Mouse (Mus musculus): ENCODE results near the gene Olfr938. TPM values are rescaled to one million over a fixed set of nuclear protein-coding genes. Genes with fewer than 3 reads are reported as not detected.

Gene Olfr938
- not detected in 2 replicates for polyA plus RNA-seq (2014; fragmentation: Nextera tagmentation; extraction: Ambion mirVana)

GRCm38 (mm10) chr9:39078787-39079186, at the start of gene Olfr938:
TSS of gene Olfr938 (minus strand) at chr9:39078887.
- H3K36me3 ChIP-seq (ENCODE audit: control insufficient read depth, insufficient read depth, low read length): no peaks in the 10 kb centered on the region
- no peak within 1 kb of the TSS for H3K4me2 ChIP-seq (ENCODE audit: low read depth)
- H3K9ac ChIP-seq (ENCODE audit: low read length): no peak within 1 kb of the TSS
- no peak for DNase-seq (ENCODE audit: low spot score)
- H3K4me3 ChIP-seq (ENCODE audit: low read depth, low read length): no peak within 1 kb of the TSS
- H3K27ac ChIP-seq (ENCODE audit: low read depth, low read length): no peak within 1 kb of the TSS
- no peaks in the 10 kb centered on the region for H3K9me3 ChIP-seq (ENCODE audit: control insufficient read depth, low read length)
- no peaks in the 10 kb centered on the region for H3K4me1 ChIP-seq (ENCODE audit: control insufficient read depth, insufficient read depth, low read length)
- no peaks in the 10 kb centered on the region for H3K27me3 ChIP-seq (ENCODE audit: control insufficient read depth, insufficient read depth, low read length)
- no peak for ATAC-seq (ENCODE audit: insufficient read depth, low FRiP score, low TSS enrichment)
- WGBS: 93% methylated on average over 2 of the region's 2 CpGs

- Histone ChIP-seq H3K9ac (ENCODE audit: low read length) (no peak within 1 kb of the TSS), H3K27ac (ENCODE audit: low read depth, low read length) (no peak within 1 kb of the TSS), H3K27me3 (ENCODE audit: control insufficient read depth, insufficient read depth, low read length) (no peaks in the 10 kb centered on the region), H3K4me2 (ENCODE audit: low read depth) (no peak within 1 kb of the TSS), H3K4me3 (ENCODE audit: low read depth, low read length) (no peak within 1 kb of the TSS), H3K9me3 (ENCODE audit: control insufficient read depth, low read length) (no peaks in the 10 kb centered on the region), H3K4me1 (ENCODE audit: control insufficient read depth, insufficient read depth, low read length) (no peaks in the 10 kb centered on the region), H3K36me3 (ENCODE audit: control insufficient read depth, insufficient read depth, low read length) (no peaks in the 10 kb centered on the region)
- DNase-seq (ENCODE audit: low spot score): no peak
- ATAC-seq (ENCODE audit: insufficient read depth, low FRiP score, low TSS enrichment): no peak
Observed at GRCm38 (mm10) chr9:39127831-39128230, 49.1 kb upstream of the Olfr938 start, which contains the start of gene Olfr27. TSS of gene Olfr27 (plus strand) at chr9:39128131.

GRCm38 (mm10) chr9:39127326-39127725, 48.6 kb upstream of the Olfr938 start:
- Histone ChIP-seq H3K9ac (ENCODE audit: low read length) (no peak overlapping the region), H3K4me1 (ENCODE audit: control insufficient read depth, insufficient read depth, low read length) (no peaks in the 10 kb centered on the region), H3K36me3 (ENCODE audit: control insufficient read depth, insufficient read depth, low read length) (no peaks in the 10 kb centered on the region), H3K27me3 (ENCODE audit: control insufficient read depth, insufficient read depth, low read length) (no peaks in the 10 kb centered on the region), H3K27ac (ENCODE audit: low read depth, low read length) (no peak overlapping the region), H3K9me3 (ENCODE audit: control insufficient read depth, low read length) (no peaks in the 10 kb centered on the region), H3K4me2 (ENCODE audit: low read depth) (no peak overlapping the region), H3K4me3 (ENCODE audit: low read depth, low read length) (no peak overlapping the region)
- WGBS: 88% methylated on average over 1 of the region's 1 CpGs
- ATAC-seq (ENCODE audit: insufficient read depth, low FRiP score, low TSS enrichment) (no peak), DNase-seq (ENCODE audit: low spot score) (no peak)

GRCm38 (mm10) chr9:39064851-39065250, 13.8 kb downstream of the Olfr938 start, which contains the start of gene Olfr937:
TSS of gene Olfr937 (minus strand) at chr9:39064951.
- no peaks in the 10 kb centered on the region for H3K36me3 ChIP-seq (ENCODE audit: control insufficient read depth, insufficient read depth, low read length)
- 88% methylated on average over 1 of the region's 1 CpGs for WGBS
- no peak within 1 kb of the TSS for H3K4me2 ChIP-seq (ENCODE audit: low read depth)
- H3K27ac ChIP-seq (ENCODE audit: low read depth, low read length): no peak within 1 kb of the TSS
- DNase-seq (ENCODE audit: low spot score) (no peak), ATAC-seq (ENCODE audit: insufficient read depth, low FRiP score, low TSS enrichment) (no peak)
- H3K4me3 ChIP-seq (ENCODE audit: low read depth, low read length): no peak within 1 kb of the TSS
- H3K9ac ChIP-seq (ENCODE audit: low read length): no peak within 1 kb of the TSS
- no peaks in the 10 kb centered on the region for H3K4me1 ChIP-seq (ENCODE audit: control insufficient read depth, insufficient read depth, low read length)
- H3K9me3 ChIP-seq (ENCODE audit: control insufficient read depth, low read length): no peaks in the 10 kb centered on the region
- H3K27me3 ChIP-seq (ENCODE audit: control insufficient read depth, insufficient read depth, low read length): no peaks in the 10 kb centered on the region

Small RNAs within 50 kb of the gene (microRNA-seq; reads per million reads assigned to microRNA genes)
- gene Gm25032 (not detected), gene Gm25529 (not detected)

Other genes starting within 250 kb of the Olfr938 start
- not detected in 2 replicates for gene Olfr924, start 234.4 kb downstream of the Olfr938 start, polyA plus RNA-seq (2014; fragmentation: Nextera tagmentation; extraction: Ambion mirVana)
- gene Olfr26, start 223.8 kb downstream of the Olfr938 start, polyA plus RNA-seq (2014; fragmentation: Nextera tagmentation; extraction: Ambion mirVana): not detected in 2 replicates
- not detected in 2 replicates for gene Olfr926, start 201.8 kb downstream of the Olfr938 start, polyA plus RNA-seq (2014; fragmentation: Nextera tagmentation; extraction: Ambion mirVana)
- gene Olfr930, start 149.1 kb downstream of the Olfr938 start, polyA plus RNA-seq (2014; fragmentation: Nextera tagmentation; extraction: Ambion mirVana): not detected in 2 replicates
- gene Olfr933, start 106.6 kb downstream of the Olfr938 start, polyA plus RNA-seq (2014; fragmentation: Nextera tagmentation; extraction: Ambion mirVana): not detected in 2 replicates
- gene Olfr934, start 90.6 kb downstream of the Olfr938 start, polyA plus RNA-seq (2014; fragmentation: Nextera tagmentation; extraction: Ambion mirVana): not detected in 2 replicates
- gene Olfr935, start 79.2 kb downstream of the Olfr938 start, polyA plus RNA-seq (2014; fragmentation: Nextera tagmentation; extraction: Ambion mirVana): not detected in 2 replicates
- not detected in 2 replicates for gene Olfr146, start 55.5 kb downstream of the Olfr938 start, polyA plus RNA-seq (2014; fragmentation: Nextera tagmentation; extraction: Ambion mirVana)
- not detected in 2 replicates for gene Olfr937, start 13.9 kb downstream of the Olfr938 start, polyA plus RNA-seq (2014; fragmentation: Nextera tagmentation; extraction: Ambion mirVana)
- not detected in 2 replicates for gene Olfr27, start 49.2 kb upstream of the Olfr938 start, polyA plus RNA-seq (2014; fragmentation: Nextera tagmentation; extraction: Ambion mirVana)
- gene Olfr943, start 87.4 kb upstream of the Olfr938 start, polyA plus RNA-seq (2014; fragmentation: Nextera tagmentation; extraction: Ambion mirVana): not detected in 2 replicates
- gene Olfr944, start 123.0 kb upstream of the Olfr938 start, polyA plus RNA-seq (2014; fragmentation: Nextera tagmentation; extraction: Ambion mirVana): not detected in 2 replicates
- not detected in 2 replicates for gene Olfr1537, start 171.1 kb upstream of the Olfr938 start, polyA plus RNA-seq (2014; fragmentation: Nextera tagmentation; extraction: Ambion mirVana)
- not detected in 2 replicates for gene Olfr945, start 197.9 kb upstream of the Olfr938 start, polyA plus RNA-seq (2014; fragmentation: Nextera tagmentation; extraction: Ambion mirVana)
- not detected in 2 replicates for gene Olfr948, start 247.2 kb upstream of the Olfr938 start, polyA plus RNA-seq (2014; fragmentation: Nextera tagmentation; extraction: Ambion mirVana)